Mouse (Mus musculus) hindbrain, embryonic 14.5 days (tissue): ENCODE results near the gene Dis3l2. TPM values are rescaled to one million over a fixed set of nuclear protein-coding genes. Genes with fewer than 3 reads are reported as not detected.

Source experiments
- ATAC-seq: fragments of 200-750 bp; cut with Nextera tagmentation; 2 replicates; pipeline ENCODE4 v1.8.0; 2017; ENCODE audit warnings: moderate number of reproducible peaks, mild to moderate bottlenecking, moderate TSS enrichment, moderate library complexity; ENCODE audit not compliant: low FRiP score
- DNase-seq: peaks from one replicate; pipeline ENCODE4 v3.0.0-alpha.2; 2015; ENCODE audit warnings: low spot score
- H3K27ac ChIP-seq: fragments of 300-500 bp; sonication (generic); 2 replicates; pipeline ENCODE4 v1.5.1; 2014; ENCODE audit warnings: mild to moderate bottlenecking, moderate library complexity
- H3K27me3 ChIP-seq: fragments of 300-500 bp; sonication (generic); 2 replicates; pipeline ENCODE4 v1.6.1; 2014; ENCODE audit warnings: mild to moderate bottlenecking, low read length, mixed read lengths; ENCODE audit not compliant: control insufficient read depth, insufficient read depth
- H3K36me3 ChIP-seq: fragments of 300-500 bp; sonication (generic); replicated peaks from 2 replicates; pipeline ENCODE4 v1.6.1; 2014; ENCODE audit not compliant: control insufficient read depth, insufficient read depth
- H3K4me1 ChIP-seq: fragments of 300-500 bp; sonication (generic); replicated peaks from 2 replicates; pipeline ENCODE4 v1.6.1; 2014; ENCODE audit warnings: antibody characterized with exemption, low read length, mixed read lengths; ENCODE audit not compliant: control insufficient read depth, insufficient read depth
- H3K4me2 ChIP-seq: fragments of 300-500 bp; sonication (generic); replicated peaks from 2 replicates; pipeline ENCODE4 v1.6.1; 2014; ENCODE audit warnings: mild to moderate bottlenecking, moderate library complexity
- H3K4me3 ChIP-seq: fragments of 300-500 bp; sonication (generic); replicated peaks from 2 replicates; pipeline ENCODE4 v1.5.1; 2014; ENCODE audit warnings: mild to moderate bottlenecking, low read length
- H3K9ac ChIP-seq: fragments of 300-500 bp; sonication (generic); 2 replicates; pipeline ENCODE4 v1.6.1; 2014
- H3K9me3 ChIP-seq: fragments of 300-500 bp; sonication (generic); 2 replicates; pipeline ENCODE4 v1.6.1; 2016; ENCODE audit warnings: low read length; ENCODE audit not compliant: control insufficient read depth
- WGBS: fragments of 180-500 bp; shearing (Covaris S2); extraction: QIAGEN DNeasy Blood & Tissue Kit; methylation state at CpG from one replicate; pipeline ENCODE4 v1.1.7; 2014; 5-methylcytosine and 5-hydroxymethylcytosine counted together
- polyA plus RNA-seq: library from polyadenylated mRNA; unstranded; fragments of >200 nt; fragmentation: Nextera tagmentation; extraction: Ambion mirVana; gene quantifications from 2 replicates; pipeline ENCODE4 v1.2.1, GENCODE M21; 2014

Dis3l2 gene
- 38.5 and 38.9 TPM in 2 replicates for polyA plus RNA-seq

DNA sequence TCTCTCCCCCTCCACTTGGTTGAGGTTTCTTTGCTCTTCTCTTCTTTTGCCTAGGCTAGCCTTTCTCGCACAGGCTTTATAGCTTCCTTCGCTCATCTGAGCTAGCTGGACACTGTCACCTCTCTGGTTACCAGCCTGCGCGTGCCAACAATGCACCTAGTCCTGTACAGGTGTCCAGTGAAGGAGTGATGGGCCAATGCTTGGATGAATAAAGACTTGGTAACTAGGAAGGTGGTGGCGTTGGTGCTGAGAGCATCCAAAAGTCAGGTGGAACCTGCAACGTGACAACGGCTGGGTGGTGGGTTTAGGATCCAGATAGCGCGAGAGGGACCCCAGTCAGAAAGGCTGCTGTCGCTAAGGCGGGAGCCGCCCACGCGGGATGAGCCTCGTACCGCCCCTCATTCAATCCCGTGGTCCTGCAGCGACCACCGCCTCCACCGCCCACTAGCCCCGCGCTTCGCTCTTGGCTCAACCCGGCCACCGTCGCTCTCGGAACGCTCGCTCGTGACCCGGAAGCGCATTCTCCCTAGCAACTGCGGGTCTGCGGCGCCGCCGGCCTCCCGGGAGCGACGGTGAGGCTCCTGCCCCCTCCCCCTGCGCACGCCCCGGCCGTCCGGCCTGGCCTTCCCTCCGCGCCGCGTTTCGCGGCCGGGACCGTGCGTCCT is at the start of gene Dis3l2:
TSS of gene Dis3l2 (plus strand) at position 509 of the 665 bp plus-strand sequence.
- peak within 1 kb of the TSS; percentile 84 for H3K9ac ChIP-seq
- H3K36me3 ChIP-seq: no peaks in the 10 kb centered on the region
- peak within 1 kb of the TSS; percentile 76 for H3K4me2 ChIP-seq
- peaks cover 19% of the 10 kb centered on the region for H3K4me1 ChIP-seq
- H3K9me3 ChIP-seq: no peaks in the 10 kb centered on the region
- H3K27ac ChIP-seq: peak within 1 kb of the TSS; percentile 84
- H3K27me3 ChIP-seq: no peaks in the 10 kb centered on the region
- DNase-seq (peak; percentile 91), ATAC-seq (peak; percentile 97)
- 3% methylated on average over 47 of the region's 54 CpGs for WGBS
- H3K4me3 ChIP-seq: peak within 1 kb of the TSS; percentile 85

DNA sequence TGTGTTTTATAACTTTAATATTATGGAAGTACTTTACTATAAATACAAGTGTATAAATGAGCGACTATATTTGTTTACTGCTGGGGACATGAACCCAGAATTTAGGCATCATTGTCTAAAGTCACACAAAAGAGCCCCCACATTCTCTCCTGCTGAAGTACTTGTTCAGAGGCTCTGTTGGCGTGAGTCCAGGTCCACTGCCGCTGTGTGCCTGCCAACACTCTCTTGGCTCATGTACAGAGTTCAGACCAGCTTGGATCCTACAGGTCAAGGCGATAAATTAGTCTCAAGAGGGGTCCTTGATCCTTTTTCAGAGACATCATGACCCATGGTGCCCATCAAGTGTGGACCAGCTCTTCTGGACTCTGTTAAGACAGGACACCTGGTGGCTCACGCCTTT is 46.5 kb upstream of the Dis3l2 start:
- no peak for ATAC-seq
- WGBS: 72% methylated on average over 5 of the region's 5 CpGs
- Histone ChIP-seq H3K4me2 (no peak overlapping the region), H3K36me3 (no peaks in the 10 kb centered on the region), H3K4me1 (no peaks in the 10 kb centered on the region), H3K9me3 (no peaks in the 10 kb centered on the region), H3K4me3 (no peak overlapping the region), H3K27me3 (no peaks in the 10 kb centered on the region), H3K27ac (no peak overlapping the region), H3K9ac (no peak overlapping the region)
- DNase-seq: no peak

DNA sequence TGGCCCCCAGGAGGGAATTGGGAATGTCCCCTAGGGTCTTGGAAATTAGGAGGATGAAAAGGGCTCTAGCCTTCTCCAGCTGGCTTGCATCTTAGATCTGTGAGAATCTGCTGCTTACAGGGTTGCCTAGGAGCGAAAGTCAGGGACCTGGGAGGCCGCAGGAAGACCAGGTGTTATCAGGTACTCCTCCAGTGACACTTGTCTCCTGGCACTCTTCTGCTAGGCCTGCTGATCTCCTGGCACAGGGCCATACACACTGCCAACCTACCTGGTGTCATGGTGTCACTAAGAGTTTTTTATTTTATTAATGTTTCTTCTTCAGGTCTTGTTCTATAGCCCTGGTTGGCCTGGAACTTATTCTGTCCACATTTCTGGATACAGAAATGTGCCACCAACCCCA is 38.5 kb upstream of the Dis3l2 start:
- no peak for ATAC-seq
- 91% methylated on average over 2 of the region's 2 CpGs for WGBS
- Histone ChIP-seq H3K9ac (no peak overlapping the region), H3K4me2 (no peak overlapping the region), H3K9me3 (no peaks in the 10 kb centered on the region), H3K27ac (no peak overlapping the region), H3K27me3 (peaks cover 7% of the 10 kb centered on the region; the same call in 1 of the 2 replicates), H3K4me1 (no peaks in the 10 kb centered on the region), H3K36me3 (no peaks in the 10 kb centered on the region), H3K4me3 (no peak overlapping the region)
- DNase-seq: no peak

DNA sequence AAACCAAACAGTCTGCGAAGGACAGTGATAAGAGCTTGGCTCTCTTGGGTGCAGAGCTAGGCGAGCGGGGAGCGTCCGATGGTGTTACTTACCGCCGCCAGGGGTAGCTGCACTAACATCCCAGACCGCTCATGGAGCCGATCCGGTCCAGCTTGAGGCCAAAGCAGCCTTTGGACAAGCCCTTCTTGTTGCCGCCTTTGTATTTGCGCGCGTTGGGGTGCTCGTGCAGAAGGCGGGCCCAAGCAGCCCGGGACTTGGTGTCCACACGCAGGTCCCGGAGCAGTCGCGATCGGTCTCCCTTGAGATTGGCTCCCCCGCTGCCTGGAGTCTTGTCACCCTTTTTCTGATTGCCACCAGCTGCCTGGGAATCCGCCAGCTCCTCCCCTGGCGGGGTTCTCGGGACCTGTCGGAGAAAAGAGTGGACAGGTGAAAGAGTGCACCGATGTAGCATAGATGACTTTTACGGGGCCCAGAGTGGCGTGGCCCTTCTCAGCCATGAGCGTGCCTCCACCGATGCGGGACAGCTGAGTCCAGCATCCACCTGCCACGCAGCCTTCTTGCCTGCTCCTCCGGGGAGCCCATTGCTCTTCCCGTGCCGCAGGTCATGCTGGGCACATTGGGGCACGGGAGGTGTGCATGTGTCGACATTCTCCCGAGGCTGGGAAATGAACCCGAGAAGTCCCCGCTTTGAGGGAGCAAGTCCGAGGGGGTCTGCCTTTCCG is 33.9 kb upstream of the Dis3l2 start:
- peak overlapping the region; percentile 45 for H3K4me3 ChIP-seq
- H3K36me3 ChIP-seq: no peaks in the 10 kb centered on the region
- H3K9me3 ChIP-seq: no peaks in the 10 kb centered on the region
- peaks cover 19% of the 10 kb centered on the region for H3K27me3 ChIP-seq
- DNase-seq (peak; percentile 76), ATAC-seq (peak; percentile 56)
- under 1% methylated on average over 44 of the region's 44 CpGs for WGBS
- 0 out of 2 replicates have a peak overlapping the region, but pooled peaks have one; percentile 65 for H3K27ac ChIP-seq
- H3K4me1 ChIP-seq: peaks cover 4% of the 10 kb centered on the region; the same call in 1 of the 2 replicates
- H3K4me2 ChIP-seq: peak overlapping the region; percentile 74
- H3K9ac ChIP-seq: peak overlapping the region; percentile 61

DNA sequence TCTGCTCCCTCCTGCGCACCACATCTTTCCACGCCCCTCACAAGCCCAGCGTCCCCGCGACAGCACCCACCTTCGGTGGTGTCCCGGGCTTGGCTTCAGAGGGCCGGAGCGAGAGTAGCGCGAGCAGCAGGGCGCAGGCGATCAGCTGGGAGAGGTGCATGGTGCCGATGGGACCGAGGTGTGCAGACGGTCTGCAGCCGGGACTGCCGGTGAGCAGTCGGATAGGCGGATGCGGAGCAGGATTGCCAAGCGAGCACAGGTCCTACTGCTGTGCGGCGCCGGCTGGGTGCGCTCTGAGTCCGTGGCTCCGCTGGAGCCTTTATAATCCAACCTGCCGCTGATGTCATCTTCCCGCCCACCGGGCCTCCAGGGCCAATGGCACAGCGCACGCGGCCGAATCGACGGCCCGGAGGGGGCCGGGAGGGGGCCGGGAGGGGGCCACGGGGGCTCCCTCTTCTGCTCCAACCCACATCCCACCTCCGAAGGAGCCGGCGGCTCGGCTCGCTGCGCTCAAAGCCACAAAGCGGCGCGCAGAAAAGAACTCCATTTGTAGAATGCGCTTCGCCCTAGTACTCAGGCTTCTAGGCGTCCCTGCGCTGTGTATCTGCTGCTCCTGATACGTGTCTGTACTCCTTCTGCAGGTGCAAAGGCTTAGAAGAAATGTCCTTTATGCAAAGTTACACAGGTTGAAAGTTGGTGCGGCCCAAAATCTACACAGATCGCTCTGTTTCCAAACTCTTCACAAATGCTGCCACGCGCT is 33.1 kb upstream of the Dis3l2 start, which contains the start of gene Nppc:
TSS of gene Nppc (minus strand) at position 293 of the 760 bp plus-strand sequence.
- Histone ChIP-seq H3K27ac (peak within 1 kb of the TSS; percentile 65), H3K27me3 (peaks cover 19% of the 10 kb centered on the region), H3K36me3 (no peaks in the 10 kb centered on the region), H3K9me3 (no peaks in the 10 kb centered on the region), H3K4me3 (peak within 1 kb of the TSS; percentile 45), H3K9ac (peak within 1 kb of the TSS; percentile 61), H3K4me2 (peak within 1 kb of the TSS; percentile 74), H3K4me1 (peaks cover 4% of the 10 kb centered on the region; the same call in 1 of the 2 replicates)
- DNase-seq (peak; percentile 82), ATAC-seq (peak; percentile 94)
- WGBS: 3% methylated on average over 59 of the region's 59 CpGs

DNA sequence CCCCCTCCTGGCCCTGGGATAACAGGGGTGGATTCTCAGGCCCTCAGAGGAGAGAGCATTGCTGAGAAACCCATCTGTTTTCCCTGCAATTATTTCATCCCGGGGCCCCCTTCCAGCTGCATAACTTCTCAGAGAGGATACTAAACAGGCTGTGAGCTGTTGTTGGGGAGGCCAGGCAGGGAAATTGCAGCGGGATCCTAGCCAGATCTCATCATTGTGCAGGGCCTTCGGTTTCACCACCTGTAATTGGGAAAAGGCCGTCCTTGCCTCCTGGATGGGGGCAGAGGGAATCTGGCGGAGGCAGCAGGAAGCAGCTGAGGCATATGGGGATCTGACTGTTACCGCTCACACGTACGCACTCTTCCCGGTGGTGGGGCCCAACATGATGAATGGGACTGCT is 29.2 kb upstream of the Dis3l2 start:
- Histone ChIP-seq H3K9ac (no peak overlapping the region), H3K36me3 (no peaks in the 10 kb centered on the region), H3K27ac (0 out of 2 replicates have a peak overlapping the region, but pooled peaks have one; percentile 24), H3K27me3 (peaks cover 12% of the 10 kb centered on the region), H3K4me3 (no peak overlapping the region), H3K4me1 (peaks cover 4% of the 10 kb centered on the region; the same call in 1 of the 2 replicates), H3K9me3 (no peaks in the 10 kb centered on the region), H3K4me2 (no peak overlapping the region)
- 54% methylated on average over 9 of the region's 9 CpGs for WGBS
- ATAC-seq: no peak
- DNase-seq: no peak

DNA sequence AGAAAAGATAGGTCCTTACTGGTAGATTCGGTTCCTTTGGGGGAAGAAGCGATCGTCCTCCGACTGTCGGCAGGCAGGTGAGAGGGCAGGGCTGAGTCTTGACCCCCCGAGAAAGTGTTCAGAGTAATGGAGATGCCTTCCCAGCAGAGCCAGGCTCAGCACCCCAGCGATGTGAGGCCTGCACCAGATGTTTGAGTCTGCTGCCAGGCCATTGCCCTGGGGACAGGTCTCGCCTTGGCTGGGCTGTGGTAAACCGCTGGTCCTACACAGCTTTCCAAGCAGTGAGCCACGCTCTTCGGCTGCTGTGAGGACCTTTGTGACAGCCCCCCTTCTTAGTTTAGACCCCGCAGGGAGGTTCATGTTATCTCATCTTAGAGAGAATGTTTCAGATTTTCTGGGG is 28.5 kb upstream of the Dis3l2 start:
- Histone ChIP-seq H3K27ac (no peak overlapping the region), H3K27me3 (peaks cover 12% of the 10 kb centered on the region), H3K4me1 (peaks cover 4% of the 10 kb centered on the region; the same call in 1 of the 2 replicates), H3K4me2 (no peak overlapping the region), H3K9ac (no peak overlapping the region), H3K9me3 (no peaks in the 10 kb centered on the region), H3K36me3 (no peaks in the 10 kb centered on the region), H3K4me3 (no peak overlapping the region)
- 87% methylated on average over 12 of the region's 12 CpGs for WGBS
- no peak for ATAC-seq
- no peak for DNase-seq

DNA sequence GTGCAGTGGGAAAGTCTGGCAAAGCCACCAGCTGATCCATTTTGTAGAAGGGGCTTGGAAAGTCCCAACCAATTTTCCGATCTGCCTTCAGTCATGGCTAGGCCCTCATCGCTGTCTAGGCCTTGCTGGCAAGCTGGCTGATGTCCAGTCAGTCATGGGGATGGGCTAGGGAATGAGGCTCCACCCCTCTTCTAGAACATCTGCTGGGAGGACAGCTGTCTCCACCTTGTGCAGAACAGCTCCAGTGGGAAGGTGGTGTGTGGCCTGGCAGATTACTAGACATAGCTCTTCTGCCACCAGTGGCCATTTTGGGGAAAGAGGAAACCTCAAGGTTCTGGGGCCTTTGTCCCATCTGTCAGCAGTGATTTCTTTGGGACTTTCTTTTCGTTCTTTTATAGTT is 26.0 kb upstream of the Dis3l2 start:
- no peak overlapping the region for H3K27ac ChIP-seq
- no peaks in the 10 kb centered on the region for H3K4me1 ChIP-seq
- H3K36me3 ChIP-seq: no peaks in the 10 kb centered on the region
- no peaks in the 10 kb centered on the region for H3K9me3 ChIP-seq
- no peak overlapping the region for H3K4me2 ChIP-seq
- no peak for ATAC-seq
- DNase-seq: no peak
- no peaks in the 10 kb centered on the region for H3K27me3 ChIP-seq
- no peak overlapping the region for H3K9ac ChIP-seq
- 84% methylated on average over 3 of the region's 3 CpGs for WGBS
- H3K4me3 ChIP-seq: no peak overlapping the region

DNA sequence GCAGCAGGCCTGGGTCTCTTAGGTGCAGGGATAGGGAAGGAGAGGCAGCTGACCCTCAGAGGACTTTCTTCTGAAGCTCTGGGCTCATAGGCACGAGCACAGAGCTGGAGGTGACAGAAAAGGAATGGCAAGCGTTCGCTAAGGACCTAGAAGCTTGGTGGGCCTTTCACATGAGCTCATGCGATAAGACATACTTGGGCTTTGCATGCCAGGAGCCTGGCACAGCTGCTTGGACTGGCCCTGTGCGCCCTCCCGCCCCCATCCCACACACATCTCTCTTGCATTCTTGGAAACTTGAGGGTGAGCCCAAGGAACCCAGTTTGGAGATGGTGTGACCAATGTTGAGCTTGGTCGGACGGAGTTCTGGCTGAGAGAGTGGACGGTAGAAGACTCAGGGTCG is 24.9 kb upstream of the Dis3l2 start:
- no peak for ATAC-seq
- Histone ChIP-seq H3K9me3 (no peaks in the 10 kb centered on the region), H3K4me2 (no peak overlapping the region), H3K36me3 (no peaks in the 10 kb centered on the region), H3K27ac (no peak overlapping the region), H3K4me3 (no peak overlapping the region), H3K4me1 (no peaks in the 10 kb centered on the region), H3K27me3 (no peaks in the 10 kb centered on the region), H3K9ac (no peak overlapping the region)
- WGBS: 91% methylated on average over 10 of the region's 10 CpGs
- no peak for DNase-seq
